Mouse (Mus musculus) MEL (cell line): ENCODE data around the gene Fblim1. TPM values are rescaled to one million over a fixed set of nuclear protein-coding genes. Genes with fewer than 3 reads are reported as not detected.

Source experiments
- DNase-seq: peaks from one replicate; pipeline ENCODE4 v3.0.0; 2011; ENCODE audit warnings: low read depth, low spot score
- H3K27ac ChIP-seq: 2 replicates; pipeline ENCODE4 v1.5.1; 2012; ENCODE audit warnings: low read depth, mild to moderate bottlenecking, control low read depth, low read length, moderate library complexity; ENCODE audit not compliant: control insufficient read depth
- H3K27me3 ChIP-seq, 2 experiments: fragments of 150-350 bp in 1 of 2; sonication (generic) in 1 of 2; 2 replicates each; pipeline ENCODE4 v1.6.1; 2012; ENCODE audit warnings: low read length in 2 of 2, mild to moderate bottlenecking in 2 of 2, improper control_type of control experiment in 1 of 2, moderate library complexity in 1 of 2; ENCODE audit not compliant: insufficient read depth in 2 of 2, control insufficient read depth in 1 of 2
- H3K36me3 ChIP-seq, 2 experiments: 2 replicates each; pipeline ENCODE4 v1.6.1; 2012 to 2014; ENCODE audit warnings: low read length in 2 of 2, improper control_type of control experiment in 1 of 2, inconsistent platforms in 1 of 2, mild to moderate bottlenecking in 1 of 2; ENCODE audit not compliant: insufficient read depth in 2 of 2, control insufficient read depth in 1 of 2
- H3K4me1 ChIP-seq, 2 experiments: fragments of 150-350 bp in 1 of 2; sonication (generic) in 1 of 2; 2 replicates each; pipeline ENCODE4 v1.6.1; 2012; ENCODE audit warnings: low read length in 2 of 2, improper control_type of control experiment in 1 of 2, mild to moderate bottlenecking in 1 of 2; ENCODE audit not compliant: insufficient read depth in 2 of 2, control insufficient read depth in 1 of 2
- H3K4me3 ChIP-seq, 2 experiments: fragments of 150-350 bp in 1 of 2; sonication (generic) in 1 of 2; 2 replicates each; pipeline ENCODE4 v1.5.1; 2012; ENCODE audit warnings: low read depth in 2 of 2, low read length in 2 of 2, mild to moderate bottlenecking in 2 of 2, moderate library complexity in 2 of 2, control low read depth in 1 of 2, improper control_type of control experiment in 1 of 2; ENCODE audit not compliant: control insufficient read depth in 1 of 2, insufficient read depth in 1 of 2
- H3K79me2 ChIP-seq: 2 replicates; pipeline ENCODE4 v1.6.1; 2012; ENCODE audit warnings: mild to moderate bottlenecking, low read length, moderate library complexity; ENCODE audit not compliant: control insufficient read depth, poor library complexity, insufficient read depth
- H3K9ac ChIP-seq: 2 replicates; pipeline ENCODE4 v1.6.1; 2012; ENCODE audit warnings: low read depth, mild to moderate bottlenecking, control low read depth, low read length, moderate library complexity; ENCODE audit not compliant: control insufficient read depth, poor library complexity, severe bottlenecking
- H3K9me3 ChIP-seq: fragments of 150-350 bp; sonication (generic); replicated peaks from 2 replicates; pipeline ENCODE4 v1.6.1; 2012; ENCODE audit warnings: mild to moderate bottlenecking, low read length, improper control_type of control experiment, moderate library complexity; ENCODE audit not compliant: insufficient read depth
- CHD2 ChIP-seq: IDR thresholded peaks from 2 replicates; pipeline ENCODE4 v1.6.1; 2011; ENCODE audit warnings: low read length, improper control_type of control experiment
- CTCF ChIP-seq, 3 experiments: IDR thresholded peaks in 2 of 3; conservative IDR thresholded peaks in 1 of 3; 2 replicates each; pipeline ENCODE4 v1.5.1; 2011 to 2012; ENCODE audit warnings: low read length in 3 of 3, low read depth in 2 of 3, mild to moderate bottlenecking in 2 of 3, improper control_type of control experiment in 1 of 3, inconsistent platforms in 1 of 3, mixed read lengths in 1 of 3, moderate library complexity in 1 of 3; ENCODE audit not compliant: control insufficient read depth in 1 of 3, insufficient read depth in 1 of 3, poor library complexity in 1 of 3, severe bottlenecking in 1 of 3
- E2F4 ChIP-seq: IDR thresholded peaks from 2 replicates; pipeline ENCODE4 v1.6.1; 2011; ENCODE audit warnings: low read depth, low read length, improper control_type of control experiment, borderline replicate concordance
- ELF1 ChIP-seq: IDR thresholded peaks from 2 replicates; pipeline ENCODE4 v1.6.1; 2014; ENCODE audit warnings: low read depth, mild to moderate bottlenecking, inconsistent platforms, low read length, improper control_type of control experiment, moderate library complexity
- EP300 ChIP-seq, 2 experiments: IDR thresholded peaks; 2 replicates each; pipeline ENCODE4 v1.6.1; 2011; ENCODE audit warnings: improper control_type of control experiment in 2 of 2, low read length in 2 of 2, low read depth in 1 of 2, mild to moderate bottlenecking in 1 of 2
- GATA1 ChIP-seq: IDR thresholded peaks from 2 replicates; pipeline ENCODE4 v1.6.1; 2011; ENCODE audit warnings: low read depth, low read length, improper control_type of control experiment
- KAT2A ChIP-seq: conservative IDR thresholded peaks from 2 replicates; pipeline ENCODE4 v1.6.1; 2012; ENCODE audit warnings: low read depth, low read length, improper control_type of control experiment, inconsistent platforms
- MXI1 ChIP-seq: IDR thresholded peaks from 2 replicates; pipeline ENCODE4 v1.6.1; 2011; ENCODE audit warnings: mild to moderate bottlenecking, low read depth, low read length, improper control_type of control experiment
- MYC ChIP-seq: IDR thresholded peaks from 2 replicates; pipeline ENCODE4 v1.6.1; 2011; ENCODE audit warnings: low read depth, mild to moderate bottlenecking, low read length, improper control_type of control experiment, moderate library complexity
- NELFE ChIP-seq: IDR thresholded peaks from 2 replicates; pipeline ENCODE4 v1.6.1; 2011; ENCODE audit warnings: low read depth, low read length, improper control_type of control experiment
- POLR2A ChIP-seq, 2 experiments: IDR thresholded peaks; 2 replicates each; pipeline ENCODE4 v1.6.1; 2011 to 2012; ENCODE audit warnings: low read length in 2 of 2, mild to moderate bottlenecking in 2 of 2, control low read depth in 1 of 2, improper control_type of control experiment in 1 of 2, low read depth in 1 of 2, moderate library complexity in 1 of 2; ENCODE audit not compliant: control insufficient read depth in 1 of 2, insufficient read depth in 1 of 2, poor library complexity in 1 of 2
- POLR2AphosphoS2 ChIP-seq: IDR thresholded peaks from 2 replicates; pipeline ENCODE4 v1.6.1; 2011; ENCODE audit warnings: low read length, improper control_type of control experiment
- SIN3A ChIP-seq: IDR thresholded peaks from 2 replicates; pipeline ENCODE4 v1.6.1; 2012; ENCODE audit warnings: low read length, improper control_type of control experiment, inconsistent platforms
- TAL1 ChIP-seq: IDR thresholded peaks from 2 replicates; pipeline ENCODE4 v1.6.1; 2012; ENCODE audit warnings: mild to moderate bottlenecking, inconsistent platforms, low read length, moderate library complexity, mixed read lengths
- UBTF ChIP-seq: IDR thresholded peaks from 2 replicates; pipeline ENCODE4 v1.6.1; 2012; ENCODE audit warnings: low read depth, mild to moderate bottlenecking, inconsistent platforms, low read length, improper control_type of control experiment, moderate library complexity, borderline replicate concordance; ENCODE audit not compliant: insufficient read depth
- USF1 ChIP-seq: IDR thresholded peaks from 2 replicates; pipeline ENCODE4 v1.6.1; 2014; ENCODE audit warnings: low read depth, mild to moderate bottlenecking, inconsistent platforms, low read length, improper control_type of control experiment, moderate library complexity
- USF2 ChIP-seq, 2 experiments: IDR thresholded peaks; 2 replicates each; pipeline ENCODE4 v1.6.1; 2011 to 2012; ENCODE audit warnings: improper control_type of control experiment in 2 of 2, low read length in 2 of 2, borderline replicate concordance in 1 of 2, inconsistent platforms in 1 of 2, low read depth in 1 of 2, mild to moderate bottlenecking in 1 of 2; ENCODE audit not compliant: insufficient read depth in 1 of 2
- ZC3H11A ChIP-seq: IDR thresholded peaks from 2 replicates; pipeline ENCODE4 v1.6.1; 2012; ENCODE audit warnings: low read depth, mild to moderate bottlenecking, inconsistent platforms, low read length, improper control_type of control experiment
- ZKSCAN1 ChIP-seq: IDR thresholded peaks from 2 replicates; pipeline ENCODE4 v1.6.1; 2012; ENCODE audit warnings: low read depth, mild to moderate bottlenecking, inconsistent platforms, low read length, improper control_type of control experiment, moderate library complexity
- ZNF384 ChIP-seq: IDR thresholded peaks from 2 replicates; pipeline ENCODE4 v1.6.1; 2012; ENCODE audit warnings: low read depth, mild to moderate bottlenecking, inconsistent platforms, low read length, improper control_type of control experiment
- polyA plus RNA-seq, 2 experiments: library from polyadenylated mRNA; stranded (reverse) in 1 of 2; unstranded in 1 of 2; fragments of >175 nt in 1 of 2; fragments of >200 nt in 1 of 2; gene quantifications; 2 replicates each; pipeline versions ENCODE4 v1.2.1 to v1.2.4; 2012; ENCODE audit warnings: low replicate concordance in 2 of 2, low read depth in 1 of 2; ENCODE audit not compliant: insufficient read length in 2 of 2, insufficient read depth in 1 of 2, missing spikeins in 1 of 2
- total RNA-seq: library from RNA; depleted of rRNA; stranded (reverse); fragments of 300-350 nt; gene quantifications from 2 replicates; pipeline ENCODE4 v1.2.3, GENCODE M21; 2012

Gene Fblim1
- total and polyA plus RNA-seq, 3 experiments = not detected

DNA sequence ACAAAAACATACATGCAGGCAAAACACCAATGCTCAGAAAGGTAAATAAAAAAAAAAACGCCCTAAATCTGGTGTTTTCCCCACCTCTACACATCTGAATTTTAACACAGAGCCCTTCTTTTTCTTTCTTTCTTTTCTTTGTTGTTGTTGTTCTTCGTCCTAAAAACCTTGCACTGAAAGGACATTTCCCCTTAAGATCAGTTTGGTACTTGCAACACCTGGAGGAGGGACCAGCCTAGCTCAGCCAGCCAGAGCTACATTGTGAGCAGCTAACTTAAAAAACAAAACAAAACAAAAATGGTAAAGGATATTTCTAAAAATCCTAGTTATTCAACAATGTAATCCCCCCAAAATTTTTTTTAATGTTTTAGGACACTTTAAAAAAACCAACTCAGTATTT, 61.4 kb downstream of the Fblim1 start (continued):
- TF ChIP-seq POLR2AphosphoS2 (no peak), CHD2 (no peak), ELF1 (no peak), MXI1 (peak; percentile 31; the same call in 1 of the 2 replicates), ZC3H11A (no peak), ZNF384 (no peak; the same call in none of the 2 replicates), ZKSCAN1 (no peak), E2F4 (no peak), NELFE (no peak), KAT2A (no peak), POLR2A (IDR thresholded peaks at IDR 0.05; ENCODE audit: control insufficient read depth in 1 of 2, insufficient read depth in 1 of 2, low read depth in 1 of 2, low read length in 2 of 2, poor library complexity in 1 of 2) (no peak), USF2 (IDR thresholded peaks at IDR 0.05; ENCODE audit: borderline replicate concordance in 1 of 2, insufficient read depth in 1 of 2, low read depth in 1 of 2, low read length in 2 of 2) (no peak), MYC (no peak), EP300 (IDR thresholded peaks at IDR 0.05; ENCODE audit: low read depth in 1 of 2, low read length in 2 of 2) (no peak), UBTF (no peak), GATA1 (no peak), TAL1 (no peak), CTCF (IDR thresholded peaks at IDR 0.05 in 2 of 3, conservative IDR thresholded peaks at IDR 0.05 in 1 of 3; ENCODE audit: control insufficient read depth in 1 of 3, insufficient read depth in 1 of 3, low read depth in 2 of 3, low read length in 3 of 3, poor library complexity in 1 of 3, severe bottlenecking in 1 of 3) (no peak)
- TF ChIP-seq, all 39 proteins: peak for 4

DNA sequence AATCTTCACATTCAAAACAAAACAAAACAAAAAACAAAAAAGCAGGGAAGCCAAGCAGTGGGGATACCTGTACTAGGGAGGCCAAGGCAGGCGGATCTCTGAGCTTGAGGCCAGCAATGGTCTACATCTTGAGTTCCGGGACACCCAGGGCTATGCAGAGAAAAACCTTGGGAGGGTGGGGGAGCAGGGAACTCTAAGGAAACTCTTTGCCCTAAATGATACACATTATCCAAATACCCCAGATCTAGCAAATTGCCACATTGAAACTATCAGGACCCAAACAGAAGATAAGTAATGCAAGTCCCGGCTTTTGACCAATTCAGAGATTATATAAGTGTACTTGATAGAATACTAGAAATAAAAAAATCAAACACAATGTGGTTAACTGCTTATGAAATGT, 62.3 kb downstream of the Fblim1 start:
- H3K36me3 ChIP-seq = peaks cover 0 to 29% of the 10 kb centered on the region in 2 experiments; a peak in 2 of 4 replicates
- no peak overlapping the region for H3K9ac ChIP-seq
- no peak overlapping the region for H3K27ac ChIP-seq
- peaks cover 5 to 23% of the 10 kb centered on the region in 2 experiments for H3K4me1 ChIP-seq
- TF ChIP-seq POLR2A (IDR thresholded peaks at IDR 0.05; ENCODE audit: control insufficient read depth in 1 of 2, insufficient read depth in 1 of 2, low read depth in 1 of 2, low read length in 2 of 2, poor library complexity in 1 of 2) = no peak
- no peak for TF ChIP-seq CHD2
- no peak for TF ChIP-seq SIN3A
- no peak for TF ChIP-seq POLR2AphosphoS2
- no peak for TF ChIP-seq USF2 (IDR thresholded peaks at IDR 0.05; ENCODE audit: borderline replicate concordance in 1 of 2, insufficient read depth in 1 of 2, low read depth in 1 of 2, low read length in 2 of 2)
- TF ChIP-seq USF1 = no peak
- no peaks in the 10 kb centered on the region for H3K9me3 ChIP-seq
- peaks cover 19% of the 10 kb centered on the region for H3K79me2 ChIP-seq
- H3K27me3 ChIP-seq = no peaks in the 10 kb centered on the region
- no peak overlapping the region for H3K4me3 ChIP-seq
- DNase-seq = no peak
